Mouse (Mus musculus) neural tube, embryonic 11.5 days (tissue): ENCODE measurements around the gene Olfr90. TPM values are rescaled to one million over a fixed set of nuclear protein-coding genes. Genes with fewer than 3 reads are reported as not detected.

ENCODE experiments used
- ATAC-seq: fragments of 200-750 bp; cut with Nextera tagmentation; 2 replicates; pipeline ENCODE4 v1.8.0; 2017; ENCODE audit warnings: moderate number of reproducible peaks, mild to moderate bottlenecking, moderate TSS enrichment, moderate library complexity; ENCODE audit not compliant: insufficient read depth, low FRiP score, low TSS enrichment
- DNase-seq: peaks from one replicate; pipeline ENCODE4 v3.0.0-alpha.2; 2015; ENCODE audit warnings: low spot score
- H3K27ac ChIP-seq: fragments of 300-500 bp; sonication (generic); 2 replicates; pipeline ENCODE4 v1.5.1; 2014; ENCODE audit warnings: low read depth, mild to moderate bottlenecking, low read length
- H3K27me3 ChIP-seq: fragments of 300-500 bp; sonication (generic); 2 replicates; pipeline ENCODE4 v1.6.1; 2014; ENCODE audit warnings: mild to moderate bottlenecking, low read length, mixed read lengths; ENCODE audit not compliant: control insufficient read depth, insufficient read depth
- H3K36me3 ChIP-seq: fragments of 300-500 bp; sonication (generic); 2 replicates; pipeline ENCODE4 v1.6.1; 2014; ENCODE audit warnings: mild to moderate bottlenecking, low read length, moderate library complexity, mixed read lengths; ENCODE audit not compliant: control insufficient read depth, insufficient read depth
- H3K4me1 ChIP-seq: fragments of 300-500 bp; sonication (generic); 2 replicates; pipeline ENCODE4 v1.6.1; 2014; ENCODE audit warnings: low read length, mixed read lengths; ENCODE audit not compliant: control insufficient read depth, insufficient read depth
- H3K4me2 ChIP-seq: fragments of 300-500 bp; sonication (generic); 2 replicates; pipeline ENCODE4 v1.6.1; 2014; ENCODE audit warnings: low read depth, mild to moderate bottlenecking, moderate library complexity
- H3K4me3 ChIP-seq: fragments of 300-500 bp; sonication (generic); 2 replicates; pipeline ENCODE4 v1.5.1; 2014; ENCODE audit warnings: low read depth, low read length
- H3K9ac ChIP-seq: fragments of 300-500 bp; sonication (generic); 2 replicates; pipeline ENCODE4 v1.6.1; 2014; ENCODE audit warnings: mild to moderate bottlenecking, low read length
- H3K9me3 ChIP-seq: fragments of 300-500 bp; sonication (generic); 2 replicates; pipeline ENCODE4 v1.6.1; 2016; ENCODE audit warnings: low read length; ENCODE audit not compliant: control insufficient read depth
- WGBS: fragments of 180-500 bp; shearing (Covaris S2); extraction: QIAGEN DNeasy Blood & Tissue Kit; methylation state at CpG from one replicate; pipeline ENCODE4 v1.1.7; 2014; 5-methylcytosine and 5-hydroxymethylcytosine counted together
- polyA plus RNA-seq: library from polyadenylated mRNA; unstranded; fragments of >200 nt; fragmentation: Nextera tagmentation; extraction: Ambion mirVana; gene quantifications from 2 replicates; pipeline ENCODE4 v1.2.1, GENCODE M21; 2014

Gene Olfr90
- polyA plus RNA-seq, 1 experiment from 2014 or later = not detected

DNA sequence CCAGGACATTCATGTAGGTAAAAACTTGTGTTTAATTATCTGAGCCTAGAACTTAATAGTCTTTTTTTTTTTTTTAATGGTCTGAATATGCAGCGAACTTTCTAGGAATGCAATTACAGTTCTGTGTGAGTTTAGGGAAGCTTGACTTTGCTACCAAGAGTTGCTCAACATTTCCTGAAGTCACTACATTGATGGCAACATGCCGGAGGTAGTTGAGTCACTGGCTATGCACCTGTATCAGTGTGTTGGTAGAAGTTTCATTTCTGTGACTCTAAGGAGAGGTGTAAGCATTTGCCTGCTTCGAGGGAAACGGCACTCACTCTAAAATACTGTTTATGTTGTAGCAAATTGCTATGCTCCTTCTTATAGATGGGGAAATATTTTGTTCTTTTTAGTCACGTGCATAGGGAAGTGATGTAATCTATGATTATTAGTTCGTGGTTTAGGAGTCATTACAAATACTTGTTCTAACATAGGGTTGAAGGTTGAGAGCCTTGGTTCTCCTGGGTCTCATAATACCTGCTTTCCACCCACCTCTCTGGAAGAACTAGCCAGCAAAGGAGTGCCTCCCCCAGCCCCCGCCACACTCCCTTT lies 43.6 kb downstream of the Olfr90 start:
- H3K9ac ChIP-seq = peak overlapping the region; percentile 95
- no peaks in the 10 kb centered on the region for H3K9me3 ChIP-seq
- DNase-seq (no peak), ATAC-seq (no peak)
- 83% methylated on average over 7 of the region's 7 CpGs for WGBS
- no peaks in the 10 kb centered on the region; the same call in 1 of the 2 replicates for H3K36me3 ChIP-seq
- H3K27me3 ChIP-seq = peaks cover 9% of the 10 kb centered on the region; the same call in 1 of the 2 replicates
- peak overlapping the region; percentile 94 for H3K4me2 ChIP-seq
- H3K4me3 ChIP-seq = peak overlapping the region; percentile 91
- H3K27ac ChIP-seq = peak overlapping the region; percentile 89
- H3K4me1 ChIP-seq = peaks cover 6% of the 10 kb centered on the region

DNA sequence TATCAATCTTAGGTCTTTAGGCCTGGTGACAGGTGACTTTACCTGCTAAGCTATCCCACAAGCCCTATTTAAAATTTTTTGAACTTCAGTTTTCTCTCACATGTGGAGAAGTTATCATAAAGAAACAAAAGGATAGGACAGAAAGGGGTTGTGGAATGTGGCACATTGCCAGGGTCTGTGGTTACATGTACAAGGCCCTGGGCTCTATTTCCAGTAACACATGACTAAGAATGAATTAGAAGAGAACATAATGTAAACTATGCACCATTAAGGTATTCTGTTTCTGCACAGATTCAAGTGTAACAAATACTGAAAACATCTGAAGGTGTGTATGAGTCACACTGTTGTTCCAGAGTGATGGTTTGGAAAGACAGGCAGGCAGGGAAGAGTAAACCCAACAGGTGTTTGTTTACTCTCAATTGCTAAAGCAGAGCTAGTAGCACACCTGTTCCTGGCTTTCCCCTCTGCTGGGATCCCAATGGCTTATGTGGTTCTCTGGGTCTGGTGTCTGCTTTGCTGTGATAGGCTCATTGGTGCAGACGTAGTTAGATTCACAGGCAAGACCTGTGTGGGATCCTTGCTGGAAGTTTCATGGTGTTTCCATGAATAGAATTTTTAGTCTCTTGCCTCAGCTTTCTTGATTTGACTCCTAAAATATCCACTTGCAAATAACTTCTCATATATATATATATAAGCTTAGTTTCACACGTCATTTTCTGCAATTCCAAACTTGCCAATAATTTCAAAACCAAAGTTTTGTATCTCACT lies 49.0 kb downstream of the Olfr90 start:
- Histone ChIP-seq H3K27ac (no peak overlapping the region), H3K27me3 (no peaks in the 10 kb centered on the region), H3K9me3 (no peaks in the 10 kb centered on the region), H3K4me3 (no peak overlapping the region), H3K9ac (no peak overlapping the region), H3K4me2 (no peak overlapping the region), H3K4me1 (no peaks in the 10 kb centered on the region), H3K36me3 (no peaks in the 10 kb centered on the region)
- DNase-seq = no peak
- WGBS = 76% methylated on average over 2 of the region's 2 CpGs
- ATAC-seq = no peak

Other genes starting within 250 kb of the Olfr90 start
- 0.42 and 0.66 TPM in 2 replicates for gene Trim15, start 221.3 kb downstream of the Olfr90 start, polyA plus RNA-seq
- gene Trim10, start 218.9 kb downstream of the Olfr90 start, polyA plus RNA-seq = 5.7 and 7.5 TPM in 2 replicates
- gene Trim40, start 198.4 kb downstream of the Olfr90 start, polyA plus RNA-seq = not detected in 2 replicates
- not detected in 2 replicates for gene Trim31, start 190.4 kb downstream of the Olfr90 start, polyA plus RNA-seq
- 0.93 and 1.1 TPM in 2 replicates for gene Rnf39, start 145.6 kb downstream of the Olfr90 start, polyA plus RNA-seq
- gene Ppp1r11, start 136.8 kb downstream of the Olfr90 start, polyA plus RNA-seq = 151 and 162 TPM in 2 replicates
- gene Znrd1, start 129.9 kb downstream of the Olfr90 start, polyA plus RNA-seq = 84.7 and 90.2 TPM in 2 replicates
- 7.8 and 8.1 TPM in 2 replicates for gene Znrd1as, start 129.9 kb downstream of the Olfr90 start, polyA plus RNA-seq
- gene 2410137M14Rik, start 107.3 kb downstream of the Olfr90 start, polyA plus RNA-seq = not detected in 2 replicates
- 0.59 and 1.1 TPM in 2 replicates for gene H2-M5, start 99.0 kb downstream of the Olfr90 start, polyA plus RNA-seq
- gene Zfp57, start 87.3 kb downstream of the Olfr90 start, polyA plus RNA-seq = 128 and 135 TPM in 2 replicates
- 0.23 and 0.40 TPM in 2 replicates for gene Mog, start 65.1 kb downstream of the Olfr90 start, polyA plus RNA-seq
- 21.3 and 22.7 TPM in 2 replicates for gene Gabbr1, start 42.5 kb downstream of the Olfr90 start, polyA plus RNA-seq
- gene Olfr91, start 9.8 kb upstream of the Olfr90 start, polyA plus RNA-seq = not detected in 2 replicates
- not detected in 2 replicates for gene Olfr92, start 31.6 kb upstream of the Olfr90 start, polyA plus RNA-seq
- not detected in 2 replicates for gene Olfr93, start 73.0 kb upstream of the Olfr90 start, polyA plus RNA-seq
- not detected in 2 replicates for gene Ubd, start 105.4 kb upstream of the Olfr90 start, polyA plus RNA-seq
- gene Olfr94, start 112.5 kb upstream of the Olfr90 start, polyA plus RNA-seq = not detected in 2 replicates
- gene Olfr95, start 124.6 kb upstream of the Olfr90 start, polyA plus RNA-seq = not detected in 2 replicates
- gene Olfr96, start 131.6 kb upstream of the Olfr90 start, polyA plus RNA-seq = not detected in 2 replicates
- not detected in 2 replicates for gene Olfr97, start 148.8 kb upstream of the Olfr90 start, polyA plus RNA-seq
- gene Olfr98, start 175.2 kb upstream of the Olfr90 start, polyA plus RNA-seq = not detected in 2 replicates
- 0.66 and 0.89 TPM in 2 replicates for gene H2-M3, start 181.7 kb upstream of the Olfr90 start, polyA plus RNA-seq
- not detected in 2 replicates for gene Olfr99, start 195.0 kb upstream of the Olfr90 start, polyA plus RNA-seq
- gene Olfr101, start 215.8 kb upstream of the Olfr90 start, polyA plus RNA-seq = not detected in 2 replicates
- gene Olfr102, start 228.6 kb upstream of the Olfr90 start, polyA plus RNA-seq = not detected in 2 replicates